Mouse (Mus musculus) layer of hippocampus, adult 8-10 months (tissue): ENCODE data around the gene Gm20888. TPM values are rescaled to one million over a fixed set of nuclear protein-coding genes. Genes with fewer than 3 reads are reported as not detected.
"Not testable (repeated sequence)": the region's sequence is repeated elsewhere in the genome, so short reads cannot be mapped to it uniquely, and the experiment has no call there.

Experiments used
- DNase-seq, 2 experiments: peaks; one replicate each; pipeline ENCODE4 v3.0.0; 2022; ENCODE audit warnings: low spot score in 2 of 2
- total RNA-seq, 4 experiments: library from RNA; stranded (reverse); gene quantifications; 2 replicates each; pipeline ENCODE4 v1.2.4; 2022

Gene Gm20888
- not detected for total RNA-seq

DNA sequence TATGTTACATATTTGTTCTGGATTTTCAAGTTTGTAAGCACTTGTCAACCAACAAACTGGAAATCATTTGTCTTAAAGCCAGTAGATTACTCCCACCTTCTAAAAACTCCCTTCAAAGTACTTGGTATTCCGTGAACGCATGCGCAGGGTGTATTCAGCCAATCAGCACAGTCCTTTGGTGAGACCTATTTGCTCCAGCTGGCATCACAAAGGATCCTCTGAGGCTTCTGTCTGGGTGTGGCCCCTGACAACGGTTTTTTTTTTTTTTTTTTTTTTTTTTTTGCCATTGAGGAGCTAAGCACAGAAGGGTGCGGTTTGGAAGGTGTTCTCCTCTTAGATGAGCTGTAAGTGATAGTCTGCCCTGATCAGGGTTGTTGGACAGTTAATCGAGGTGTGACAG is at the start of gene Gm20888:
Gene Gm20888 (plus strand): TSS at position 301 of the 400 bp plus-strand sequence.
- DNase-seq: not testable (repeated sequence)

Other genes with a start within 250 kb of the Gm20888 start
- not detected for gene Gm21118, start 168.2 kb upstream of the Gm20888 start, total RNA-seq
- gene Gm29423, start 138.6 kb upstream of the Gm20888 start, total RNA-seq: not detected
- gene Gm29644, start 138.5 kb upstream of the Gm20888 start, total RNA-seq: not detected